Mouse (Mus musculus): ENCODE data around the gene Rgl2.

Rgl2 gene

DNA sequence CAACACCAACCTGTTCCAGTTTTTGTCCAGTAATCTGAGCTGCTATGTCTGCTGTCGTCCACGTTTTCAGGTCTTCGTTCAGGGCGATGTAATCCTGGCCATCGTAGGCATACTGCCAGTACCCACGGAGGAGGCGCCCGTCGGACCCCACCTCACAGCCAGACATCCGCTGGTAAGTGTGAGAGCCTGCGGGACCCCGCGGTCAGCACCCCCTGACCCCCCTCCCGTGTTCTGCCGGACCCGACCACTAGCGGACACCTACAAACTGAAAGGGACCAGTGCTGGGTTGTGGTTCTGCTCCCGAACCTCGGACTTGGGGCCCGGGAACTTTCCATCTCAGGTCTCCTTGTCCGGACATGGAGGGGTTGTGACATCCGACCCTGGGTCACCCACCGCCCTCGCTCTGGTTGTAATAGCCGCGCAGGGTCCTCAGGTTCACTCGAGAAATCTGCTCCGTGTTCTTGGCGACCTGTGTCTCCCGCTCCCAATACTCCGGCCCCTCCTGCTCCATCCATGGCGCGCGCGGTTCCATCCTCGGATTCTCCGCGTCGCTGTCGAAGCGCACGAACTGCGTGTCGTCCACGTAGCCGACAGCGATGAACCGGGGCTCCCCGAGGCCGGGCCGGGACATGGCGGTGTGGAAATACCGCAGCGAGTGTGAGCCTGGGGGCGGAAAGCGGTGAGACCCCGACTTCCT is 48.7 kb downstream of the Rgl2 start:
- DNase-seq = no peak

DNA sequence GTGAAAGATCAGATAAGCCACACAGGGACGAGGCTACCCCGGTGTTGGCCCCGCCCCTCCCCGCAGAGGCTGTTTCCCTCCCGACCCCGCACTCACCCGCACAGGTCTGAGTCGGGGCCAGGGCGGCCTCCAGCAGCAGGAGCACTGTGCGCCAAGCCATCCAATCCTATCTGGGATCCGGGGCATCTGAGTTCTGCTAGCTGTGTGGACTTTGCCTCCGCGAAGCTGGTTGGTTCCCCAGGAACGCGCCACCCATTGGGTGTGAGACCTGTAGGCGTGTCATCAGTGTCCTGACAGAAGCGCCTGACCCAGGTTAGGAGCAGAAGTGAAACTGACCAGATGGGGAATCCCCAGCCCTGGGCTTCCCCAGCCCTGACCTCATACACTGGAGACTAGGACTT is 49.3 kb downstream of the Rgl2 start:
- peak; percentile 76 for DNase-seq

DNA sequence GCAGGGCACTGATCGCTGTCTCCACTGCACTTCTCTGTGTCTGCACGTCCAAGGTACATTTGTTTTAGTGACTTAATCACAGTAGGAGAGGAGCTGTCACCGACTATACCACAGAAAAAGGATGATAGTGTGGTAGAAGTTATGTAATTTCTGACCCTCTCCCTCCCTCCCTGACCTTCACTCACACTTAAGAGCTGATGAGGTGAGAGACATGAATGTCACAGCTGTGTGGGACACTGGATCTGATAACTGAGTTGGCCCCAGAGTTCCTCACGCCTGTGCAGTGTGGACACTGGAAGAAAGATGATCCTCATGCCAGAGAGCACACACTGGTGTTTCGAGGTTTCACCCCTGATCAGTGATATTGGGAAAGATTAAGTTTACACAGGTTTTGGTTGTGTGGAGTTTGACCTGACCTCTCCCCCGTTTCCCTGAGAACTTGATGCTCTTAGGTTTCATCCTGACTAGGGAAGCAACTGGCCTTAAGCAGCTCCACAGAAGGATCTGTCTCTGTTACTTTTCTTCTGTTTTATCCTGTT is 50.2 kb downstream of the Rgl2 start:
- no peak for DNase-seq

DNA sequence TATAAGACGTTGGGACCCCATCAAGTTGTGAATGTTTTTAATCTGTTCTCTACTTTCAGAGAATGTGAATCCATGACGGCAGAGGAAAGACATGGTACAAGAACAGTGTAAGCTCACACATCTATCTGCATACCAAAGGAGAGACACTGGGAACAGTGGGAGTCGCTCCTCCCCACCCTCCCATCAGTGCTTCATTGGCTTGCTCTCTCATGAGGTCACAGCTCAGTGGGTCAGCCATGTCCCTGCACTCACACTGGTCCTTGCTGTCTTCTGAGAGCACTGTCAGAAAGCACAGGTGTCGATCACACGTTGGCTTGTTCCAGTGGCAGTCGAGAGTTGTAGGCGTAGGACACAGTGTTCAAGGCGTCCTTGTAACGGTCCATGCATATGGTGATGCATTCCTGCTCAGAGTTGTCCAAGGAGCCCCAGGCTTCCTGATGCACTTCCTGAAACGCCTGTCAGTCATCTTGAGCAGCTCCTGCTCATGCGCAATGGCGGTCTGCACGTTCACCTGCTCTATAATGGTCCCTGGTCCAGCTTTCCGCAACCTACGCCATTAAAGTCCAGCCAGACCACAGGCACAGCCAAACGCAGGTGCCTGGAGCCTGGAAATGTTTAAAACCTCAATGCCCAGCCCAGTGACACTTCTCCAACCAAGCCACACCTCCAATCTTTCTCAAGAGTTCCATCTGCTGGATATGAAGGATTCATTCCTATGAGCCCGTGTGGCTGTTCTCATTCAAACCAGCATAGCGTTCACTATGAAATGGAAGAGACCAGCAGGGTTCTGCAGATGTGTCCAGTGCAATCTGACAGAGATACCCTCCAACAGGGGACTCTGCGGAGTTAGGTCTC is 51.1 kb downstream of the Rgl2 start:
- DNase-seq = no peak

DNA sequence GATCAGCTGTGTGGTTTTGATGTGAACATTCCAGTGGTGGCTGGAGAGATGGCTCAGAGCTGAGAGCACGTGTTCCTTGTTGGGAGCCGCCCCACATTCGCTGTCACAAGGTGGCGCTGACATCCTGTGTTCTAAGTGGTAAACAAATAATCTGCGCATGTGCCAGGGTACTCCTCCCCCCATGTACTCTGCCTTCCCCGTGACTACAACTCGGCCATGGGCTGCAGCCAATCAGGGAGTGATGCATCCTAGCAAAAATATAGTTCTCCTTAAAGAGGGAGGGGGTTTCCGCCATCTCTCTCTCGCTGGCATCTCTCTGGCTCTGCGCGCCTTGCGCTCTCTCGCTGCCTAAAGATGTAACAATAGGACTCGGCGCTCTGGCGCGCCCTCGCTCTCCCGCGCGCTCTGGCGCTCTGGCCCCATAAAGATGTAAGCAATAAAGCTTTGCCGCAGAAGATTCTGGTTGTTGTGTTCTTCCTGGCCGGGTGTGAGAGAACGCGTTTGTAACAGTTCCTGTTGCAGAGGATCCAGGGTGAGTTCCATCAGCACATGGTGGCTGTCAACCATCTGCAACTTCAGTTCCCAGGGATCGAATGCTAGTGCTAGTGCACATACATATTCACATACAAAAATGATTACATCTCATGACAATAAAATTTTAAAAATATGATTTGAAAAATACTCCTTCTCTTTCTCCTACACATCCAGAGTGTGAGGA is 52.0 kb downstream of the Rgl2 start:
- DNase-seq = peak; percentile 98

DNA sequence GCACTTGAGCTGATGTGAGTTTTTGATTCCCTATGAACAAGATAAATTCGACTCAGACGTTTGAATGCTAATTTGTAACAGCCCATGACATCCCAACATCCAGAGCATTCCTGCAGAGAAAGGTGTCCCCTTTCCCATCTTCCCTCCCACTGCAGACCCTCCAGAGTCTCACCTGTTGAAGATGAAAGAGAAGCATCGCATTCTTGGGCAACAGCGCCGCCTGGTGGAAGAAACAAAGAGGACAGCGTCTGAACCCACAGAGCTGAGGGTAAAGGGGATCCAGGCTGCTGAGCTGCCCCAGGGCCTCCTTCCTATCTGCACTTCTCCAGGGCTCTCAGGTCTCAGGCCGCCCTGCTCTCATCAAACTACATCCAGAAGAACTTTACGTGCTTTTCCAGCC is 52.8 kb downstream of the Rgl2 start:
- peak; percentile 76 for DNase-seq
